Mouse (Mus musculus) small intestine, adult 10 weeks (tissue): ENCODE data around the gene Ttll10. TPM values are rescaled to one million over a fixed set of nuclear protein-coding genes. Genes with fewer than 3 reads are reported as not detected.

Experiments used
- polyA plus RNA-seq: library from polyadenylated mRNA; stranded (reverse); fragments of 350-450 nt; fragmentation: Illumina TruSeq; extraction: RNeasy Lipid Tissue Mini Kit (QIAGEN cat#74804); gene quantifications from one replicate; pipeline ENCODE4 v1.2.3, GENCODE M21; 2014; ENCODE audit warnings: low replicate concordance

The Ttll10 gene
- 0.59 TPM for polyA plus RNA-seq

GRCm38 (mm10) chr4:156059261-156059660, at the start of gene Ttll10:
TSS of gene Ttll10 (minus strand) at chr4:156059414.

GRCm38 (mm10) chr4:156026013-156026412, 33.2 kb downstream of the Ttll10 start, which contains the start of gene Tnfrsf18:
TSS of gene Tnfrsf18 (plus strand) at chr4:156026164.

GRCm38 (mm10) chr4:156013637-156014036, 45.6 kb downstream of the Ttll10 start, which contains the start of gene Tnfrsf4:
TSS of gene Tnfrsf4 (plus strand) at chr4:156013843.

GRCm38 (mm10) chr4:155992241-155992905, 66.8 kb downstream of the Ttll10 start, which contains the start of the genes B3galt6 and Sdf4:
TSS of gene B3galt6 (minus strand) at chr4:155992649.
TSS of gene Sdf4 (plus strand) at chr4:155992872.

Other genes starting within 250 kb of the Ttll10 start
- 101 TPM for gene Ccnl2, start 246.9 kb downstream of the Ttll10 start, polyA plus RNA-seq
- gene Aurkaip1, start 228.1 kb downstream of the Ttll10 start, polyA plus RNA-seq: 2.4 TPM
- gene Mxra8, start 219.7 kb downstream of the Ttll10 start, polyA plus RNA-seq: 22.8 TPM
- 2.0 TPM for gene Dvl1, start 212.0 kb downstream of the Ttll10 start, polyA plus RNA-seq
- gene Tas1r3, start 196.1 kb downstream of the Ttll10 start, polyA plus RNA-seq: not detected
- 10.8 TPM for gene Cptp, start 190.0 kb downstream of the Ttll10 start, polyA plus RNA-seq
- 1.2 TPM for gene Ints11, start 189.9 kb downstream of the Ttll10 start, polyA plus RNA-seq
- 0.59 TPM for gene Pusl1, start 167.6 kb downstream of the Ttll10 start, polyA plus RNA-seq
- not detected for gene Acap3, start 167.6 kb downstream of the Ttll10 start, polyA plus RNA-seq
- gene Ube2j2, start 115.6 kb downstream of the Ttll10 start, polyA plus RNA-seq: 143 TPM
- 15.7 TPM for gene C1qtnf12, start 97.1 kb downstream of the Ttll10 start, polyA plus RNA-seq
- 3.5 TPM for gene B3galt6, start 66.8 kb downstream of the Ttll10 start, polyA plus RNA-seq
- 126 TPM for gene Sdf4, start 66.5 kb downstream of the Ttll10 start, polyA plus RNA-seq
- gene Tnfrsf4, start 45.6 kb downstream of the Ttll10 start, polyA plus RNA-seq: not detected
- gene Tnfrsf18, start 33.2 kb downstream of the Ttll10 start, polyA plus RNA-seq: not detected
- gene 9430015G10Rik, start 50.6 kb upstream of the Ttll10 start, polyA plus RNA-seq: 1.2 TPM
- not detected for gene Rnf223, start 71.1 kb upstream of the Ttll10 start, polyA plus RNA-seq
- gene Agrn, start 138.1 kb upstream of the Ttll10 start, polyA plus RNA-seq: 20.5 TPM
- not detected for gene Isg15, start 141.4 kb upstream of the Ttll10 start, polyA plus RNA-seq
- gene AW011738, start 143.9 kb upstream of the Ttll10 start, polyA plus RNA-seq: 0.67 TPM
- gene Perm1, start 156.5 kb upstream of the Ttll10 start, polyA plus RNA-seq: not detected
- 5.9 TPM for gene Plekhn1, start 175.4 kb upstream of the Ttll10 start, polyA plus RNA-seq
- gene Noc2l, start 176.6 kb upstream of the Ttll10 start, polyA plus RNA-seq: 2.5 TPM
- gene Samd11, start 196.2 kb upstream of the Ttll10 start, polyA plus RNA-seq: not detected